In the genomic region with DNA sequence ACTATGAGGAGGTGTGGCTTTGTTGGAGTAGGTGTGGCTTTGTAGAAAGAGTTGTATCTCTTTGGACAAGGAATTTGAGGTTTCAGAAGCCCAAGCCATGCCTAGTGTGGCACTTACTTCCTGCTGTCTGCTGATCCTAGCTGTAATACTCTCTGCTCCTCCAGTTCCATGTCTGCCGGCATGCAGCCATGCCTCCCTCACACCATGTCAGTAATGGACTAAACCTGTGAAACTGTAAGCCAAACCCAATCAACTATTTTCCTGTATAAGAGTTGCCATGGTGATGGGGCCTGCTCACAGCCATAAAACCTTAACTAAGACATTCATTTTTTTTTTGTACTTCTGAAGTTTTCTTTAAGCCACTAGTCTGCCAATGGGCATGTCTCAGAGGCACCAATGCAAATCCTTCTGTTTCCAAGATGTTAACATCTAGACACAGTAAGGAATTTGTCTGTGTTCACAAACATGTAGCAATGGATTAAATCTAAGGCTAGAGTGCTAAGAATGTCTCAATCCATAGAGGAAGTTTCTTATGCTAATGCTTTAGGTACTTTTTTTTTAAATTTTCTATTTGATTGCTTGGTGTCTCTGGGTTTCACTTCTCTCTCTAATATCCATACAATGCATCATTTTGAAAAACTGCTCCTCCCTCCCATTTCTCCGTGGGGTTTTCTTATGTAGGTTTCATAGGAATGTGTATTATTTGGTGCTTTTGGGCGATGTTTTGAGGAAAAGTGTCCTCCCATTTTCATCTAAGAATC, we compare ENCODE assay signal across 19 mouse cellular contexts.
"Had no signal": no experiment of that assay in that cellular context is flagged by ENCODE, and none has a peak within 500 bp of the region (broad histone marks: within the 10 kb centered on the region; RNA-seq: fewer than 3 reads in every experiment).

No protein-coding gene starts in this region.

- H3K36me3 ChIP-seq: midbrain, embryonic 10.5 days; midbrain, embryonic 12.5 days; neural tube, embryonic 13.5 days; neural tube, embryonic 15.5 days had no signal

- H3K4me2 ChIP-seq: lung, embryonic 14.5 days; midbrain, embryonic 12.5 days; neural tube, embryonic 13.5 days; neural tube, embryonic 15.5 days had no signal

- H3K27me3 ChIP-seq: midbrain, embryonic 12.5 days; neural tube, embryonic 13.5 days; neural tube, embryonic 15.5 days had no signal

- H3K9me3 ChIP-seq: midbrain, embryonic 10.5 days; midbrain, embryonic 12.5 days; neural tube, embryonic 13.5 days; neural tube, embryonic 15.5 days had no signal

- H3K27ac ChIP-seq: midbrain, embryonic 10.5 days; midbrain, embryonic 12.5 days; neural tube, embryonic 13.5 days; neural tube, embryonic 15.5 days had no signal

- DNase-seq: lung, adult 18-20 months; lung, embryonic 14.5 days; lung, postnatal 10 days; lung, postnatal 4 days; midbrain, embryonic 14.5 days; retina, postnatal 1 day; right cerebral cortex, adult 18-20 months; right cerebral cortex, postnatal 25 days; right cerebral cortex, postnatal 4 days; spleen, adult 18-20 months; thymus, adult 18-20 months; thymus, postnatal 14 days; thymus, postnatal 36 days had no signal

- H3K4me3 ChIP-seq: midbrain, embryonic 10.5 days; midbrain, embryonic 12.5 days; myocyte; neural tube, embryonic 13.5 days; neural tube, embryonic 15.5 days had no signal

- H3K4me1 ChIP-seq: midbrain, embryonic 12.5 days; neural tube, embryonic 13.5 days; neural tube, embryonic 15.5 days had no signal

- H3K9ac ChIP-seq: lung, embryonic 14.5 days; midbrain, embryonic 12.5 days; neural tube, embryonic 13.5 days; neural tube, embryonic 15.5 days had no signal

- ATAC-seq: midbrain, embryonic 16.5 days had no signal
